Mouse (Mus musculus) left cerebral cortex, postnatal 36 days (tissue): ENCODE data around the gene Cradd. TPM values are rescaled to one million over a fixed set of nuclear protein-coding genes. Genes with fewer than 3 reads are reported as not detected.

Experiments used
- DNase-seq, 2 experiments: peaks; one replicate each; pipeline ENCODE4 v3.0.0; 2021 to 2022; ENCODE audit warnings: low spot score in 2 of 2, mixed read lengths in 1 of 2
- intact Hi-C: fragments of 180-260 bp; cut with DNase I; formaldehyde crosslinking; loops from one replicate; pipeline ENCODE4 v1.15.1; 2025
- total RNA-seq, 2 experiments: library from RNA; stranded (reverse); gene quantifications; 2 replicates each; pipeline ENCODE4 v1.2.3; 2021

Cradd gene
- total RNA-seq, 2 experiments from 2014 or later, result 4.8 to 7.7 TPM

- intact Hi-C loops, result no loop called here
Observed at GRCm38 (mm10) chr10:95184210-95184609, 139.7 kb downstream of the Cradd start.

GRCm38 (mm10) chr10:95183051-95183450 is 140.9 kb downstream of the Cradd start:
- peak; percentile 21 to 46 for DNase-seq

More at GRCm38 (mm10) chr10:95184210-95184609, 139.7 kb downstream of the Cradd start:
- DNase-seq, result no peak

GRCm38 (mm10) chr10:95182405-95182804 is 141.5 kb downstream of the Cradd start:
- intact Hi-C loops, result no loop called here
- no peak for DNase-seq

More at GRCm38 (mm10) chr10:95183051-95183450, 140.9 kb downstream of the Cradd start:
- intact Hi-C loops, result no loop called here

- DNase-seq, result peak; percentile 23 to 38
- intact Hi-C loops, result no loop called here
Observed at GRCm38 (mm10) chr10:95181553-95181952, 142.4 kb downstream of the Cradd start.

GRCm38 (mm10) chr10:95180900-95181299 is 143.0 kb downstream of the Cradd start:
- no peak for DNase-seq
- intact Hi-C loops, result no loop called here

- intact Hi-C loops, result no loop called here
- DNase-seq, result no peak
Observed at GRCm38 (mm10) chr10:95180177-95180576, 143.8 kb downstream of the Cradd start.

- DNase-seq, result no peak
- intact Hi-C loops, result no loop called here
Observed at GRCm38 (mm10) chr10:95178785-95179184, 145.1 kb downstream of the Cradd start.

GRCm38 (mm10) chr10:95175423-95176120 is 148.4 kb downstream of the Cradd start:
- intact Hi-C loops, result no loop called here
- DNase-seq, result no peak

- intact Hi-C loops, result no loop called here
- DNase-seq, result no peak
Observed at GRCm38 (mm10) chr10:95174260-95174659, 149.7 kb downstream of the Cradd start.

GRCm38 (mm10) chr10:95170721-95171354 is 153.1 kb downstream of the Cradd start:
- intact Hi-C loops, result no loop called here
- no peak for DNase-seq

GRCm38 (mm10) chr10:95164949-95165348 is 159.0 kb downstream of the Cradd start:
- no peak for DNase-seq
- intact Hi-C loops, result no loop called here

GRCm38 (mm10) chr10:95162691-95163374 is 161.1 kb downstream of the Cradd start:
- no peak for DNase-seq
- intact Hi-C loops, result no loop called here

- intact Hi-C loops, result no loop called here
- DNase-seq, result no peak
Observed at GRCm38 (mm10) chr10:95159675-95160256, 164.2 kb downstream of the Cradd start.

- intact Hi-C loops, result no loop called here
- DNase-seq, result no peak
Observed at GRCm38 (mm10) chr10:95156410-95156809, 167.5 kb downstream of the Cradd start.

- DNase-seq, result no peak
Observed at GRCm38 (mm10) chr10:95154675-95155074, 169.3 kb downstream of the Cradd start.

GRCm38 (mm10) chr10:95153224-95153623 is 170.7 kb downstream of the Cradd start:
- intact Hi-C loops, result no loop called here
- DNase-seq, result no peak

More at GRCm38 (mm10) chr10:95154675-95155074, 169.3 kb downstream of the Cradd start:
- intact Hi-C loops, result no loop called here

- intact Hi-C loops, result no loop called here
- no peak for DNase-seq
Observed at GRCm38 (mm10) chr10:95152503-95152989, 171.4 kb downstream of the Cradd start.

GRCm38 (mm10) chr10:95151012-95151768 is 172.7 kb downstream of the Cradd start:
- intact Hi-C loops, result no loop called here
- DNase-seq, result no peak

GRCm38 (mm10) chr10:95149666-95150065 is 174.3 kb downstream of the Cradd start:
- intact Hi-C loops, result no loop called here
- no peak for DNase-seq
